Mouse (Mus musculus) ovary, adult 18-20 months (tissue): ENCODE results near the gene Jmjd1c.

Experiments
- DNase-seq: peaks from one replicate; pipeline ENCODE4 v3.0.0; 2022; ENCODE audit warnings: low spot score, mixed read lengths

Gene Jmjd1c

DNA sequence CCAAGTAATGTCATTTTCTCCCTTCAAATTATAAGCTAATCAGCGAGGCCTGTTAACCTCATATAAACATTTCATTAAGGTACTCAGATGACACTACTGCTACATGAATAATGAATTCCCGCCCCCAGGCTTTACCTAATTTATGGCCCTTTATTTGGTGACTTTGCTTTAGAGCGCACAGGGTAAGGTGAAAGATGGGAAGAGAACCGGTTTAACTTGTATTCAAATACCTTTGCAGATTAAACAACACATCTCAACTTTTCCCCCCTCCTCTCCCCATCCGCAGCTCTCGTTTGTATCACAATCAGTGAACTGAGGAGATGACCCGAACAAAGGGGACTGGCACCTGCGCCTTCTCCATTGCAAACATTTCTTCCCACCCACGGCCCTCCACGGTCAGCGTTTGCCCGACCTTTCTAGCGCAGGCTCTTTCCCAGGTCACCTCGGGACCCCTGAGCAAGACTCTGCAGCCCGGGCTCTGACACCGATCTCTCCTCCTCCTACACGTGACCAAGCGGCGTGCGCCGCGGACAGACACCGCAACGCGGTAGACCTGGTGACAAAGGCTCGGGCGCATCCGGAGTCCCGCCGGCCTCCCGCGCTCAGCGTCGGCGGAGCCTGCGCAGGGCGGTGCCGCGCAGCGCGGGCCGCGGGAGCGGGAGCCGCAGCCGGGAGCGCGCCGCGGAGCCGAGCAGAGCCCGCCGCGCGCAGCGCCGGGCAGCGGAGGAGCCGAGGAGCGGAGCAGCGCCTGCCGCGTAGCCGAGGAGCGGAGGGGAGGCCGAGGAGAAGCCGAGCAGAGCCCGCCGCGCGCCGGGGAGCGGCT is at the start of gene Jmjd1c:
Gene Jmjd1c (plus strand): TSS at position 328 of the 823 bp plus-strand sequence.
- peak; percentile 67 for DNase-seq

DNA sequence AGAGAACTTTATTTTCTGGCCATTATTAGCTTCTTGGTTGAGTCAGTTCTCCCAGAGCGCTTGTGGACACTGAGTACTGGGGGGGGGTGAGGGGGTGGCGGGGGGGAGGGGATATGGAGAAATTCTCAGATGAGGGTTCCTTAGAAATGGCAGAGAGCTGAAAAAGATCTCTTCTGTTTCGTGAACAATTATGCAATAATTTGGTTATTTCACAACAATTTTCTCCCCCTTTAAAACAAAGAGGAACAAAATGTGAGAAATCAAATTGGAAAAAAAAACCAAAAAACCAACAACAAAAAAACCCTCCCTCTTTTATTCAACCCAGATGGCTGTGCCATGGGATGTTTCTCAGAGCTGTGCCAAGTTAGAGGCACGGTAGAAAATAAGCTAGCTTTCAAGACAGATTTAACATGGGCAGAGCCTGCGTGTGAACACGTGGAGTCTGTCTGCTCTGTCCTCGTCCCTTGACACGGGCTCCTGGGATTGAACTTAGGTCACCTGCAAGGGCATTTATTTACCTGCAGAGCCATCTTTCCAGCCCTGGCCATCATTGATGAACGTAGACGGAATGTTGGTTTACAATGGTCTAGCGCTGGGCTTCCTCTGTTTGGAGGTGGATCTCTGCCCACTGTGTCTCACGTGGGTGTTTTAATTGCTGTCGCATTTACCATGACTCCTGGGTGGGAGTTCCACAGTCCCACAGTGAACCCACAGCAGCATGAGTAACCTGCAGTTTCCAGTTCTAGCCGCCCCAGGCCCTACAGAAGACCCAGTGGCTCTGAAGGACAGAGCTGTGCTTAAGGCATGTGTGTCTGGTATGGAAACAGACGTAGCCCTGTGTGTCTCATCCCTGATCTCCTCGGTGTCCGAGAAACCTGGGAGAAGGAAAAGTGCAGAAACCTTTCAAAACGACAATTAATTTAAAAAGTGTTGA is 47.9 kb upstream of the Jmjd1c start:
- DNase-seq = no peak

DNA sequence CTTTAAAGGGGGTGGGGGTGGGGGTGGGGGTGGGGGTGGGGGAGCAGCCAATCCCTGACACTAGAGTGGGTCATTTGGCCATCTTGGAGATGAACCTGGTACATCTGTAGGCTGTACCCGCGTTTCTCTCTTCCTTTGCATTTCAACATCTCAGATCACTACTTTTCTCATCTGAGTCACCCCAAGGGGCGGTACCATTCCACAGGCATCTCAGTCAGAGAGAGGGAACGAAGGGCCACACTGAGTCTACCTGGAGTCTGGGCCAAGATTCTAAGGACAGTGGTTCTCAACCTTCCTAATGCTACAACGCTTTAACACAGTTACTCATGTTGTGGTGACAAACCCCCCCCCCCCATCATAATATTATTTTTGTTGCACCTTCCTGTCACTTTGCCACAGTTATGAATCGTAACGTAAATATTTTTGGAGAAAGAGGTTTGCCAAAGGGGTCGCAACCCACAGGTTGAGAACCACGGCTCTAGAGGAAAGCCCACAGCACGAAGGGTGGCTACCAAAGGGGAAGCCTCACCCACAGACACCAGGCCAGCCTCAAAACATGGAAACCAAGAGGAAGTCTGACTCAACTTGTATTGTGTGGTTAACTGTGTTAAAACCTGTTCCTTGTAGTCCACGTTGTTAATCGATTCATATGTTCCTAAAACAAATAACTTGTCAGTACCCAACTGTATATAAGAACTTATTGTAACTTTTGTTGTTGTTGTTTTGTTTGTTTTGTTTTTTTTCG is 46.9 kb upstream of the Jmjd1c start:
- DNase-seq = no peak

DNA sequence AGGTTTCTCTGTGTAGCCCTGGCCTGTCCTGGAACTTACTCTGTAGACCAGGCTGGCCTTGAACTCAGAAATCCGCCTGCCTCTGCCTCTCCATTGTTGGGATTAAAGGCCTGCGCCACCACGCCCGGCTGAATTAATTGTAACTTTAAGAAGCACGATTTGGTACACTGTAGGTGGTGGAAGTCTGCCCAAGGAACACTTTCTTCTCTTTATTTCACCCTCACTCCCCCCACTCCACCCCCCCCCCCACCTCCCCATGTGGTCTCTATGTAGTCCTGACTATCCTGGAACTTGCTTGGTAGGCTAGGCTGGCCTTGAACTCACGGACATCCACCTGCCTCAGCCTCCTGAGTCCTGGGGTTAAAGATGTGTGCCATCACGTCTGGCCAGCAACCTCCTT is 46.3 kb upstream of the Jmjd1c start:
- no peak for DNase-seq

DNA sequence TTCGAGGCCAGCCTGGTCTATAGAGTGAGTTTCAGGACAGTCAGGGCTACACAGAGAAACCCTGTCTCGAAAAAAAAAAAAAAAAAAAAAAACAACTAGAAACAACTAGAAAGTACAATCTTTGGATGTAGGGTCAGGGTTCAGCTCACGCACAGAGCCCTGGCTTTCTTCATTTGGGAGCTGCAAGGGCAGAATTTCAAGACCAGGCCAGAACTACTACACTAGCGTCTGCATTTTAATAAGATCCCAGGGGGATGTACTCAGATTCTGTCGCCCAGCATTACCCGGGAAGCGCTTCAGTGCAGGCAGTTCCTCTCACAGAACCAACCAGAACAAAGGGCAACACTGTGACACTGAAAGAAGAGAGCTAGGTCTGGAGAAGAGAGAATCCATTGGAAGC is 45.2 kb upstream of the Jmjd1c start:
- DNase-seq = no peak

DNA sequence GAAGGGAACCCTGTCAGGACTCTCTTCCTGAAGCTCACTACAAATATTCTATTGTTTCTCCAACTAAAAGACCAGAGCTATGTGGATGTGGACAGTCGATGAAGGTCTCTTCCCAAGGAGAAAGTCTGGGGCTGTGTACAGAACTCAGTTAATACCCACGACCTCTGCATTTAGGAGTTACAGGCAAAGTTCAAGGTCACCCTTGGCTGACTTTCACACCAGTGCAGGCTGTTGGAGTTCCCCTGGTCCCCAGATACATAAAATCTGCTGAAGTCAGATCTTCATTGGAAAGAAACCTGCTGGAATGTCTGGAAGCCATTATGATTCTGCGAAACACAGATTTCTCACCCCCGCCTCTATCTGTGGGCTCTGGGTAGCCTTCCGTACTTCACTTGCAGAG is 44.5 kb upstream of the Jmjd1c start:
- DNase-seq = no peak

DNA sequence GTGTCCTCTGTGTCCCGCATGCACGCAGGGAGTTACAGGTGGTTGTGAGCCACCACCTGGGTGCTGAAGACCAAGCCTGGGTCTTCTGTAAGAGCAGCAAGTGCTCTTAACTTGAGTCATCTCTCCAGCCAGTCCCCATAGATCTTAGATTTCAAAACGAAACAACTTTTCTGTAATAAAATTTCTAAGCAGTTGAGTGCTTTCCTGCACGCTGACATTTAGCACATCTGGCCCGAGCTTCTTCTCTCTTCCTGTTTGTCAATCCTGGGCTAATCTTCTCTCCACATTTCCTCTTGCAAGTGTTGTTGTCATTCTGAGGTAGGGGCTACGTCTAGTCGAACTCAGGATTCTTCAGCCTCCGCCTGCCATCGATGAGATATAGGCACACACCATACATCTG is 43.5 kb upstream of the Jmjd1c start:
- no peak for DNase-seq

DNA sequence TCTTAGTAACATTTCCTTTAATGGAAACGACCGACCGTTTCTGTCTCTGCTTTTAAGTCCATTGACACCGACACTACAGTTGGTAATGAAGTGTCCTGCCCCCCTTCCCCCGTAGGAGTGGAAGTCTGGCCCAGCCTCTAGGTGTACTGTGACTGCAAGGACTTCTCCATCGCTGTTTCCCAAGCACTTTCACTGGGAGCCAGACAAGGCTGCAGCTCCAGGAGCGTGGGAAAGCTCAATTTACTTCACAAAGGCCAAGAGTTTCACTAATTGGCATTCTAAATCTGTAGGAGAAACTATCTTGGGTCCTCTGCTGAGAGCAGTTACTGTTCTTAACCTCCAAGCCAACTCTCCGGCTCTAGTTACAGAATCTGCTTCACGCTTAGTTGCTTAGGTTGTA is 42.5 kb upstream of the Jmjd1c start:
- DNase-seq = no peak

DNA sequence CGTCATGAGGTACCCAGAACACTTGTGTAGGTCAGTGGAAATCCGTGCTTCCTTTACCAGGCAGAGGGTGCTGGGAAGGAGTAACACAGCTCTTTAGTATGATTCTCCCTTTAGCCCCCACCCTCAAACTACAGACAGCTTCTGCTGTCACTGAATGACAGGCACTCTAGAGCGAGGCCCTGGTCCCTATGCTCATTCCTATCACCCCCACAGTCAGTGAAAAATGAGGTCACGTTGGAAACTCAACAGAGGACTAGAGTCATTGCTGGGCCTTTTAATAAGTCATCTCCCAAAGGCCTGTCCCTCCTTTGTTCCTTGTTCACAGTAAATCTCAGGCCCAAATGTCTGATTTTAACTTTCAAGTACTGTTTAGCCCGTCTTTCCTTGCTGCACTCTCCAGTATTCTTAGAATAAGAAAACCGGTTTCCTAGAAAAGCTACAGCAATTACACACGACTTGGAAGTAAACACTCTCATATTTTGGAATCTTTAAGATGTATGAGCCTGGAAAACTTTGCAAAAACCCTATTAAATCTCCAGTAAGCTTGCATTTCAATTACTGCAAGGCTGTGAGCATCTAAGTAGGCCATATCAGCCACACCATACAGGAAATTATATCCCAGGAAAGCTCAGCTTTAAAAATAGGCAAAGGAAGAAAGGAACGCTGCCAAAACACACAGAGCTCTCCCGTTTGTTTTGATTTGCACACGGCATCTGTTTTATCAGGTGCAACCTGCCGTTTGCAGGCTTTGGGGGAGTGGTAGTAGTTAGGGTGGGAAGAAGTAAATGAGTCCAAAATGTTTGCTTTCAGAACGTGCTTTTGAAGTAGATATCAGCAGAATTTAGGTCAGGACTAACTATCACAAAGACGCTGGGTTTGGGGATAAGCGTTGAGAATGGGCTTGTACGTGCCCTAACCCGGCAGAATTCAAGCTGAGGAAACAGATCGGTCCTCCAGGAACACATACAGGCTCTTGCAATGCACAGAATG is 39.8 kb upstream of the Jmjd1c start:
- DNase-seq = no peak

DNA sequence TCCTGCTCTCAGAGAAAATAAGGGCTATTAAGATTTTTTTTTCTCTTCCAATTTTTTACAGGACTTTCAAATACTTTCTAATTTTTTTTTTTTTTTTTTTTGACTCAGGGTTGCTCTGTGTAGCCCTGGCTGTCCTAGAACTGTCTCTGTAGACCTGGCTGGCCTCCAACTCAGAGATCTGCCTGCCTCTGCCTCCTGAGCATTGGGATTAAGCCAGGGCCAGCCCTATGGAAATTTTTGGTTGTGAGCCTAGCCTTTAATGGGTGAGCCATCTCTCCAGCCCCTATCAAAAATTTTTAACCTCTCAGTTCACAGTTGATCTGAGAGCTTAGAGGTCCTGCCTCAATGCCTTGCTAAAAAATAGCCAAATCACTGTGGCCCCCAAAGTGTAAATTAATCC is 38.7 kb upstream of the Jmjd1c start:
- no peak for DNase-seq

DNA sequence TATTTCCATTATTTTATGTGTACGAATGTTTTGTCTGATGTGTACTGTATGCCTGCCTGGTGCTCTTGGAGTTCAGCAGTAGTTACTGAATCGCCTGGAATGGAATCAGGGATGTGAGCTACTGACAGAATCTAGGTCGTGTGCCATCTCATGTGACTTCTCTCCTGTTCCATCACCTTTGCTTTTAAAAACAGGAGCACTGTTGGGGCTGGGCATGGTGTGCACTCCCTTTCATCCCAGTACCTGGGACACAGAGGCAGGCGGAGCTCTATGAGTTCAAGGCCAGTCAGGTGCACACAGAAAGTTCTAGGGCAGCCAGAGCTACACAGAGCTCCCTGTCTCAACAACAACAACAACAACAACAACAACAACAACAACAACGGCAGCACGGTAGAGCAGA is 38.2 kb upstream of the Jmjd1c start:
- DNase-seq = no peak

DNA sequence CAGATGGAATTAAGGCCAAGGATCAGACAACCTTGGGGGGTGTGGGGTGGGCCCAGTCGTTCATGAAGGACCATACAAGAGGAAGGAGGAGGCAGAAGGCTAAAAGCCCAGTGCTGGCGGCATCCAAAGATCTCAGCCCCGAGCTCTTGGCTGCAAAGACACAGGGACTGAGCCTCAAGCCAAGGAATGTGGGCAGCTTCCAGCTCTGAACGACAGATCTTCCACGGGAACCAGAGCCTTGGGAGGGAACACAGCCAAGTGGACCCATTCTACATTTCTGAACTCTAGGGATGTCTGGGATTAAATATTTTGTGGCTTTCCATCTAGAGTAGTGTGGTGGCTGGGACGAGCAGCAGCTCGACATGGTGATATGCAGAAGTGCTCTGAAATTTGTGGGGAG is 37.6 kb upstream of the Jmjd1c start:
- no peak for DNase-seq

DNA sequence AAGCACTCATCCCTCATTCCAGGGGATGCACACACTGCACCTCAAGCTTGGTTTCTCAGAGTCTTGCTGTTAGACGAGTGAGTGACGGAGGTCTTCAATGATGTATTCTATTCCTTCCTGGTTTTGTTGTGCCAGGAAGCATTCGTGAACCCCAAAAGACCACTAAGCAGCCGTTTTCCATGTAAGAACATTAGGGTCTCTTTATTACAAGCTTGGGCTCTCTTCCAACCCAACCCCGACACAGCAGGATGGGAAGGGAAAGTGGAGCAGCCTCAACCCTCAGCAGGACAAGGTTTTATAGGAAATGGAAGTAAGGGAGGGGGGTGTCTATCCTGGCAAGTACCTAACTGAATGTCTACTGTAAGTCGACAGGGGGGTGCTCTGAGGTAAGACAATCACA is 37.2 kb upstream of the Jmjd1c start:
- DNase-seq = no peak

DNA sequence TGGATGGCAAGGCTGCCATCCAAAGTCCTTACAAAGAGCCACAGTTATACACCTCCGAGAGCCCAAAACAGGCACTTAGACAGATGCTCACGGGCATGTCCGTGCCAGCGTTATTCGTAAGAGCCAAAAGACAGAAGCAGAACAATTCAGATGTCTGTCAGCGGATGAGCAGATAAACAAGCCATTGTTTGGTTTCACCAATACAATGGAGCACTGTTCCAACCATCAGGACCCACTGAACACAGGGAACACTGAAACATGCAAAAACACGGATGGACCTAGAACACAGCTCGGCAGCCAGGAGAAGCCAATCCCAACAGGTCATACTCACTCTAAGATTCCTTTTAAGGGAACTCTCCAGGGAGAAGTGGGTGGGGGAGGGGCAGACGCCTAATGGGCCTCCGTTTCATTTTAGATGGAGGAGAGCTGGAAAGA is 34.5 kb upstream of the Jmjd1c start:
- no peak for DNase-seq

DNA sequence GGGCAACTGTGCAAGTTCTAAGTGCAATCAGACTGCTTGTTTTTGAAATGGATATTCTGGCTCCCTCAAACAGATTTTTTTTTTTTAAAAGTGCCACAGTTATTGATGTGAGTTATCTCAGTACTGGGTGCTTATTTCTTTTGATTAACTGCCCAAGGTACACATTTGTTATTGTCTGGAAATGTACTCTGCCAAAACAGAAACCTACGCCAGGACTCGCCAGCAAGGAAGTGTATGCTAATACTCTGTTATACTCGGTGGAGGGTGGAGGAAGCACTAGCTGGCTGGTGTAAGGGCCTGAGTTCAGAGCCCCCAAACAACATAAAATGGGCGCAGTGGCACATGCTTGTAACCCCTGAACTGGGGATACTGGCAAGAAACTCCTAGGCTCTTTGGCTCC is 34.1 kb upstream of the Jmjd1c start:
- no peak for DNase-seq

DNA sequence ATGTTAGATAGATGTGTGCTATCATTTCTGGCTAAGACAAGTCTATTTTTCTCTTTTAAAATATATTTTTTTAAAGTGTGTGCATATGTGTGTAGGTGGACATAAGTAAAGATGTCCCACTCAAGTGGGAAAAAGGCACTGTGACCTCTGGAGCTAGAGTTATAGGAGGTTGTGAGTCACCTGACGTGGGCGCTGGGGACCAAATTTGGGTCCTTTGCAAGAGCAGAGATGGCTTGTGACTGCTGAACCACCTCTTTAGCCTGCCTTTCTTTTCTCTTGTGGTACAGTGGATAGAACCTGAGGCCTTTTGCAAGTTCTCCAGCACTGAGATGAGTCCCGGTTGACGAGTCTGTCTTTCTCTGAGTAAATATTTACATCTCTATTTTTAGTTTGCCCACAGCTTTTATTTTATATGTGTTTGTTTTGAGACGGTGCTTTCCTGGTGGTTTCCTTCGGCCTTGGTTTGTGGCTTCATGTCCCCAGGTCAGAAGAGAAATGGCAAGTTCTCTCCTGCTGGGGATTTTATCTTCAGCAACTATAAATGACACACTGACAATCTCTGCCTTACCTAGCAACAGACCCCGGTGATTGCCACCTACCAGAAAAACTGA is 30.5 kb upstream of the Jmjd1c start:
- no peak for DNase-seq

DNA sequence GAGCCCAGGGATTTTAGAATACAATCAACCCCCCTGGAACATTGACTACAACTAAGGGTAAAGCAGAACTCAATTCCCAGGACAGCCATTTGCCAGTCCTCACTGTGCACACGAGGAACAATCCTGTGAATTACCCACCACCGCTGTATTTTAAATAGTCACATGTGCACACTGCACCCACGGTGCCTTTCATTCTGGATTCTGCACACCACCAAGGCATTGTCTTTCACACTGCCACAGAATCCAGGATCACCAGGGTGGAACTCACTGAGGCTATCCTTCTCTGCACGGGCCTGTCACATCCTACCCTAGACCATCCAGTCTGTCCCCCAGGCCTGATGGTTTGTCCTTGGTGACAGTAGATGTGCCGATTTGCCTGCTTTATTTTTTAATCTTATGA is 30.0 kb upstream of the Jmjd1c start:
- no peak for DNase-seq

DNA sequence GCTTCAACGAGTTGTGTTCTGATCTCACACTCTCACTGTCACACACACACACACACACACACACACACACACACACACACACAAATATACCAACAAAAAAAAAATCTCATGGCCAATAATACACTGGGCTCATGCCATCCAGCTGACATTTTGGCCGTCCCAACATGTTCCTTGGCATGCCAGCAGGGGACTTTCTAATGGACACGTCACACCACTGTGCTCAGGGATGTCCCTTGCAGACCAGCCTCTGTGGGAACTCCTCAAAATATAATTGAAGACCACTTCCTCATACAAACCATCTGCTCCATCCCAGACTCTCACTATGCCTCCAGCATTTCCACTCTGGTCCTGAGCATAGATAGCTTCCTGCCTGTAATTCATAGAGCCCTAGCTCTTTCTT is 29.5 kb upstream of the Jmjd1c start:
- DNase-seq = no peak

DNA sequence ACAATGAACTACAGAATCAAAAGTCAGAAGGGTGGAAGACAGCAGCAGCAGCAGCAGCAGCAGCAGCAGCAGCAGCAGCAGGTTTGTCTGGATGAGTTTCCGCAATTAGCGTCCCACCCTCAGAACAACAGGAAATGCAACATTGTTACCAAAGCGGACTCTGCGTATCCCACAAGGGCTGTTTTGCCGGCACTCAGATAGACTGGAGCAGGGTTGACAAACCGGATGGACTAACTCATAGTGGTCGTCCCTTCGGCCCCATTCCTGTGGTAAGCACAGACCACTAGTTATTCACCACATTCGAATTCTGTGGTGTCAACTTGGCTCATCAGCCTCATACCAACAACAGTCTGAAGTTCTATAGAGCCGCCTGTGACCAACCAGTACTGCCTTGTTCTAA is 26.9 kb upstream of the Jmjd1c start:
- no peak for DNase-seq

DNA sequence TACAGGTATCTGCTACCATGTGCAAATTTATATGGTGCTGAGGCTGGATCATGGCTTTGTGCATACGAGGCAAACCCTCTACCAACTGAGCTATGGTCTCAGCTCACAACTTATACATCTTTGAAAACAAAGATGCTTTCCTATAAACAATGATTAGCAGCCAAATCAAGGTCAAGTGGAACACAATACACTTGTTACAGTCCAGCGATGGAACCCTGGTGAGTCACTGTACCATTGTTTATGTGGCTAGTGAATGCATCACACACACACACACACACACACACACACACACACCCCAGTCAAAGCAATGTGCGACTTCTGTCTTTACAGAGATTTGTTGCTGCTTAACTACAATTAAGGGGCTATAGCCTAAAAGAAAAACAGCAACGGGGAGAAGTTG is 24.5 kb upstream of the Jmjd1c start:
- DNase-seq = no peak

DNA sequence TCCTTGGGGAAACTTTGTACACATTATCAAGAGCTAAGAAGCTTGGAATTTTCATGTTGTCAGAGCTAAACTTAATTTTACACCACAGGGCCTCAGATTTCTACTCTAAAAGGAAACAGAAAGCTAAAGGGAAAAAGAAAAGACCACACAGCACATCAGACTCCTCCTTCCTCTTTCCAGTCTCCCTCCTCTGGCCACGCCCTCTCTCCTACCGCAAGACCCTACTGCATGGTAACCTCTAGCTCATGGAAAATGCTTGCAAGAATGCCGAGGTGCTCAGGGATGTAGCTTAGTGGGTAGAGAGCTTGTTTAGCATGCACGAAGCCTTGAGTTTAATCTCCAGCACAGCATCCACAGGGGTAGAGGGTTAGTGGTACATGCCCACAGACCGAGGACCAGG is 24.0 kb upstream of the Jmjd1c start:
- DNase-seq = no peak
